Mouse (Mus musculus): ENCODE results near the gene Cstf1.

The Cstf1 gene

DNA sequence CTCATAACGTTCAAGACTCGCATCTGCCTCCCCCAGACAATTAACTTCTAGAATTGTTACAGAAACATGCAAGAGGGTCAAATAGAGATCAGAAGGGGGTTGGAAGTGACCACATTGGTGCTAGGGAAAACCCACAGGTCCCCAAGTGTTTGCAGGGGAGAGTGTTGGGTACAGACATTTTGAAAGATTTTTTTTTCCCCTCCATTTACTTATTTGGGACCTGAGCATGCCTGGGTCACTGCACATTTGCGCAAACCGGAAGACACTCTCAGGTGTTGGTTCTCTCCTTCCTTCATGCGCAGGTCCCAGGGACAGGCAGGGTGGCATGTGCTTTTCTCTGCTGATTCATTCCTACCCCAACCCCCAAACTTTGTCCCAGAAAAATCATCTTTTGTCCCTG is 46.4 kb downstream of the Cstf1 start:
- DNase-seq (ENCODE audit: low spot score): no peak

DNA sequence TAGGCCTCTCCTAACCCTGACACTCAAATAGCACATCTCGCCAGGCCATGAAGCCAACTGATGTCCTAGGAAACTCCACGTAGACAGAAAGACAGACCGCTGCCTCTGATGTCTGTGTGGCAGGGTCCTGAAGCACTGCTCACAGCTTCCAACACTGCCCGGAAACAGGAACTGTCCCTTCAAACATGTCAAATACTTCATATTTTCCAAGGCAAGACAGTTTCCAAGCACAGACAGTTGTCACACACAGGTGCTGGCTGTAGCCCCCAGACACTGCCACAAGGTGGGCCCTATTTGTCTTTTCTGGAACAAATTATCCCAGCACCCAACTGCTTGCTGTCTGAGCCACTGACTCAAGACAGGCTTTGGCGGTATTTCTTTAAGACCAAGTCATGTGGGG is 47.7 kb downstream of the Cstf1 start:
- no peak for DNase-seq (ENCODE audit: low spot score)

DNA sequence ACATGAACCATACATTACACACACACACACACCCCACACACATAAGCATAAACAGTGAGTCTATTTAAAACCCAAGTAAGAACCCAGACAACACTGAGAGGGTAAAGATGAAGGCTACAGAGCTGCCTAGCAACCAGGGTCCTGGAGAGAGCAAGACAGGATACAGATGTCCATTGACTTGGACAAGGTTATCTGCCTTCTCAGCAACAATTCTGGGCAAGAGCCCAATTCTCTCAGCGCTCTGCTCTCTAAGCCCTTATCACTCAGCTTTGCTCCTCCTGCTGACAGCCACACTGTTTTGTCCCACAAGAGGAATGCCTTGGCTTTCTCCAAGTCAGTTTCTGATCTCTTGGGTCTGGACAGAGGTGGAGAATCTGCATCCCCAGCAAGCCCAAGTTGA is 60.1 kb downstream of the Cstf1 start:
- DNase-seq (ENCODE audit: low spot score): no peak
